Mouse (Mus musculus) stomach, embryonic 15.5 days (tissue): ENCODE measurements around the gene Pnpla2. TPM values are rescaled to one million over a fixed set of nuclear protein-coding genes. Genes with fewer than 3 reads are reported as not detected.

ENCODE experiments used
- ATAC-seq: fragments of 200-750 bp; cut with Nextera tagmentation; 2 replicates; pipeline ENCODE4 v1.8.0; 2017; ENCODE audit warnings: low read depth, moderate number of reproducible peaks, moderate TSS enrichment; ENCODE audit not compliant: insufficient read depth, low FRiP score
- H3K27ac ChIP-seq: fragments of 300-500 bp; sonication (generic); 2 replicates; pipeline ENCODE4 v1.5.1; 2015; ENCODE audit warnings: mild to moderate bottlenecking, inconsistent platforms
- H3K27me3 ChIP-seq: fragments of 300-500 bp; sonication (generic); replicated peaks from 2 replicates; pipeline ENCODE4 v1.6.1; 2015; ENCODE audit warnings: inconsistent platforms
- H3K36me3 ChIP-seq: fragments of 300-500 bp; sonication (generic); 2 replicates; pipeline ENCODE4 v1.6.1; 2015; ENCODE audit warnings: inconsistent platforms
- H3K4me1 ChIP-seq: fragments of 300-500 bp; sonication (generic); 2 replicates; pipeline ENCODE4 v1.6.1; 2015; ENCODE audit warnings: inconsistent platforms
- H3K4me2 ChIP-seq: fragments of 300-500 bp; sonication (generic); 2 replicates; pipeline ENCODE4 v1.6.1; 2015; ENCODE audit warnings: mild to moderate bottlenecking, inconsistent platforms
- H3K4me3 ChIP-seq: fragments of 300-500 bp; sonication (generic); replicated peaks from 2 replicates; pipeline ENCODE4 v1.5.1; 2015; ENCODE audit warnings: inconsistent platforms
- H3K9ac ChIP-seq: fragments of 300-500 bp; sonication (generic); 2 replicates; pipeline ENCODE4 v1.6.1; 2015; ENCODE audit warnings: inconsistent platforms
- H3K9me3 ChIP-seq: fragments of 300-500 bp; sonication (generic); 2 replicates; pipeline ENCODE4 v1.6.1; 2016; ENCODE audit warnings: inconsistent platforms
- WGBS: fragments of 180-500 bp; shearing (Covaris S2); methylation state at CpG from one replicate; pipeline ENCODE4 v1.1.7; 2015; 5-methylcytosine and 5-hydroxymethylcytosine counted together
- polyA plus RNA-seq: library from polyadenylated mRNA; unstranded; fragments of >200 nt; fragmentation: Nextera tagmentation; extraction: Ambion mirVana; gene quantifications from 2 replicates; pipeline ENCODE4 v1.2.1, GENCODE M21; 2015

The Pnpla2 gene
- polyA plus RNA-seq, 1 experiment from 2014 or later: 33.5 TPM

- no peaks in the 10 kb centered on the region for H3K9me3 ChIP-seq
- no peak overlapping the region for H3K27ac ChIP-seq
- H3K9ac ChIP-seq: no peak overlapping the region
- H3K4me3 ChIP-seq: no peak overlapping the region
- no peak overlapping the region for H3K4me2 ChIP-seq
- no peaks in the 10 kb centered on the region for H3K36me3 ChIP-seq
- H3K4me1 ChIP-seq: no peaks in the 10 kb centered on the region
- WGBS: 85% methylated on average over 7 of the region's 7 CpGs
- ATAC-seq: no peak
- H3K27me3 ChIP-seq: no peaks in the 10 kb centered on the region
Observed at GRCm38 (mm10) chr7:141501820-141502555, 47.0 kb downstream of the Pnpla2 start.

DNA sequence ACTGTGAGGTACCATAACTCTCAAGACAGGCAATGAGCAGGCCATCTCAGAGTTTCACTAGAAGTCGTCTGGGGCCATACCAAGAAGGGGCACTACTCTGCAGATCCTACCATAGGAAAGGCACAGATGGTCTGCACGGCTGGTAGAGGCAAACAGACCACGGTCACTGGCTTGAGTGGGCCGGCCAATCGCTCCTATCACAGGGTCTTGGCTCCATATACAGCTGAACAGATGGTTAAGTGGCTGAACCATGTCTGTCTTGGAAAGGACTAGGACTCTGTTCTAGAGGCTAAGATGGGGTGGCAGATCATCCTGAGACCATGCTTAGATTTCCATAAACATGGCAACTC, 47.5 kb downstream of the Pnpla2 start:
- H3K27ac ChIP-seq: no peak overlapping the region
- no peaks in the 10 kb centered on the region for H3K27me3 ChIP-seq
- H3K36me3 ChIP-seq: no peaks in the 10 kb centered on the region
- no peaks in the 10 kb centered on the region for H3K4me1 ChIP-seq
- WGBS: 96% methylated on average over 5 of the region's 5 CpGs
- no peaks in the 10 kb centered on the region for H3K9me3 ChIP-seq
- no peak overlapping the region for H3K4me3 ChIP-seq
- no peak for ATAC-seq
- H3K9ac ChIP-seq: no peak overlapping the region
- H3K4me2 ChIP-seq: no peak overlapping the region

DNA sequence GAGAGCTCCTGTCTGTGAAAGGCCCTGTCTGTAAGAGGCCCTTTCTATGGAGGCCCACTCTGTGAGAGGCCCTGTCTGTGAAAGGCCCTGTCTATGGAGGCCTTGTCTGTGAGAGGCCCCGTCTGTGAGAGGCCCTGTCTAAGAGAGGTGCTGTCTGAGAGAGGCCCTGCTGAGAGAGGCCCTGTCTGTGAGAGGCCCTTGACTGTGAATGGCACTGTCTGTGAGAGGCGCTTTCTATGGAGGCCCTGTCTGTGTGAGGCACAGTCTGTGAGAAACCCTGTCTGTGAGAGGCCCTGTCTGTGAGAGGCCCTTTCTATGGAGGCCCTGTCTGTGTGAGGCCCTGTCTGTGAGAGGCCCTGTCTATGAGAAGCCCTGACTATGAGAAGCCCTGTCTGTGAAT, 51.3 kb downstream of the Pnpla2 start:
- H3K4me2 ChIP-seq: no peak overlapping the region
- no peaks in the 10 kb centered on the region for H3K4me1 ChIP-seq
- H3K9me3 ChIP-seq: no peaks in the 10 kb centered on the region
- H3K4me3 ChIP-seq: no peak overlapping the region
- WGBS: 88% methylated on average over 2 of the region's 2 CpGs
- H3K27ac ChIP-seq: no peak overlapping the region
- ATAC-seq: peak; percentile 42; the same call in 1 of the 2 replicates
- H3K9ac ChIP-seq: no peak overlapping the region
- no peaks in the 10 kb centered on the region for H3K27me3 ChIP-seq
- H3K36me3 ChIP-seq: no peaks in the 10 kb centered on the region

GRCm38 (mm10) chr7:141508160-141508559, 53.2 kb downstream of the Pnpla2 start:
- no peak overlapping the region for H3K9ac ChIP-seq
- no peak overlapping the region for H3K4me3 ChIP-seq
- H3K36me3 ChIP-seq: 0 out of 2 replicates have a peak, but pooled peaks cover under 1% of the 10 kb centered on the region
- H3K4me2 ChIP-seq: no peak overlapping the region
- peak; percentile 87 for ATAC-seq
- H3K9me3 ChIP-seq: no peaks in the 10 kb centered on the region
- H3K4me1 ChIP-seq: no peaks in the 10 kb centered on the region
- H3K27ac ChIP-seq: no peak overlapping the region
- no peaks in the 10 kb centered on the region for H3K27me3 ChIP-seq

GRCm38 (mm10) chr7:141510196-141510595, 55.2 kb downstream of the Pnpla2 start:
- no peaks in the 10 kb centered on the region for H3K9me3 ChIP-seq
- WGBS: 92% methylated on average over 5 of the region's 5 CpGs

More at GRCm38 (mm10) chr7:141510196-141510595, 55.2 kb downstream of the Pnpla2 start:
- no peaks in the 10 kb centered on the region for H3K27me3 ChIP-seq
- H3K4me2 ChIP-seq: no peak overlapping the region
- H3K4me1 ChIP-seq: no peaks in the 10 kb centered on the region
- no peak overlapping the region for H3K27ac ChIP-seq
- no peak overlapping the region for H3K9ac ChIP-seq
- H3K36me3 ChIP-seq: peaks cover 12% of the 10 kb centered on the region; the same call in 1 of the 2 replicates
- no peak for ATAC-seq
- H3K4me3 ChIP-seq: no peak overlapping the region

Other genes starting within 250 kb of the Pnpla2 start
- 2.8 and 2.9 TPM in 2 replicates for gene Lmntd2, start 241.1 kb upstream of the Pnpla2 start, polyA plus RNA-seq
- gene Rassf7, start 239.3 kb upstream of the Pnpla2 start, polyA plus RNA-seq: 67.7 and 73.3 TPM in 2 replicates
- 58.8 and 63.4 TPM in 2 replicates for gene Phrf1, start 226.4 kb upstream of the Pnpla2 start, polyA plus RNA-seq
- 4.6 and 5.7 TPM in 2 replicates for gene Irf7, start 188.7 kb upstream of the Pnpla2 start, polyA plus RNA-seq
- gene Cdhr5, start 178.4 kb upstream of the Pnpla2 start, polyA plus RNA-seq: 14.5 and 18.4 TPM in 2 replicates
- gene Sct, start 176.1 kb upstream of the Pnpla2 start, polyA plus RNA-seq: 44.2 and 48.8 TPM in 2 replicates
- 0.19 and 0.28 TPM in 2 replicates for gene Drd4, start 163.2 kb upstream of the Pnpla2 start, polyA plus RNA-seq
- 66.9 and 70.8 TPM in 2 replicates for gene Deaf1, start 127.5 kb upstream of the Pnpla2 start, polyA plus RNA-seq
- gene Tmem80, start 127.5 kb upstream of the Pnpla2 start, polyA plus RNA-seq: 39.3 and 40.6 TPM in 2 replicates
- 59.6 and 59.7 TPM in 2 replicates for gene Eps8l2, start 116.3 kb upstream of the Pnpla2 start, polyA plus RNA-seq
- 347 and 384 TPM in 2 replicates for gene Taldo1, start 63.0 kb upstream of the Pnpla2 start, polyA plus RNA-seq
- gene Gatd1, start 41.1 kb upstream of the Pnpla2 start, polyA plus RNA-seq: 51.1 and 53.0 TPM in 2 replicates
- gene Cend1, start 25.7 kb upstream of the Pnpla2 start, polyA plus RNA-seq: 2.5 TPM in 2 replicates
- gene Slc25a22, start 17.3 kb upstream of the Pnpla2 start, polyA plus RNA-seq: 26.9 and 27.2 TPM in 2 replicates
- 8.5 and 8.6 TPM in 2 replicates for gene Pidd1, start 11.2 kb upstream of the Pnpla2 start, polyA plus RNA-seq
- gene Rplp2, start 7.8 kb upstream of the Pnpla2 start, polyA plus RNA-seq: 1,278 and 1,319 TPM in 2 replicates
- 27.5 and 32.8 TPM in 2 replicates for gene Cracr2b, start 5.9 kb downstream of the Pnpla2 start, polyA plus RNA-seq
- 25.6 and 26.6 TPM in 2 replicates for gene Cd151, start 12.2 kb downstream of the Pnpla2 start, polyA plus RNA-seq
- gene Polr2l, start 19.9 kb downstream of the Pnpla2 start, polyA plus RNA-seq: 67.3 and 71.6 TPM in 2 replicates
- gene Tspan4, start 20.0 kb downstream of the Pnpla2 start, polyA plus RNA-seq: 69.8 and 72.8 TPM in 2 replicates
- 50.7 and 58.0 TPM in 2 replicates for gene Chid1, start 84.7 kb downstream of the Pnpla2 start, polyA plus RNA-seq
- 78.4 TPM in 2 replicates for gene Ap2a2, start 107.0 kb downstream of the Pnpla2 start, polyA plus RNA-seq
- 2.0 and 3.3 TPM in 2 replicates for gene Muc6, start 200.1 kb downstream of the Pnpla2 start, polyA plus RNA-seq
- gene Muc2, start 235.1 kb downstream of the Pnpla2 start, polyA plus RNA-seq: 2.7 and 2.8 TPM in 2 replicates